Mouse (Mus musculus) testis, adult 2 months (tissue): ENCODE measurements at regions not wholly inside any gene's neighbourhood (a gene's known extent, or its start where the extent isn't known, plus 50 kb on each side); places are given as distances from the start of the nearest gene placed in this dataset.

Experiments used
- H3K27ac ChIP-seq: fragments of 200-500 bp; 2 replicates; pipeline ENCODE4 v1.5.1; 2012; ENCODE audit warnings: low read depth, low read length; ENCODE audit not compliant: control insufficient read depth, insufficient read depth
- H3K27me3 ChIP-seq: fragments of 200-500 bp; 2 replicates; pipeline ENCODE4 v1.6.1; 2012; ENCODE audit warnings: mild to moderate bottlenecking, low read length, moderate library complexity; ENCODE audit not compliant: control insufficient read depth, insufficient read depth
- H3K36me3 ChIP-seq: fragments of 200-500 bp; 2 replicates; pipeline ENCODE4 v1.6.1; 2012; ENCODE audit warnings: mild to moderate bottlenecking, low read length; ENCODE audit not compliant: control insufficient read depth, insufficient read depth
- H3K4me1 ChIP-seq: fragments of 200-500 bp; 2 replicates; pipeline ENCODE4 v1.6.1; 2012; ENCODE audit warnings: low read length; ENCODE audit not compliant: control insufficient read depth, insufficient read depth
- H3K4me3 ChIP-seq: fragments of 200-500 bp; 2 replicates; pipeline ENCODE4 v1.5.1; 2012; ENCODE audit warnings: low read depth, mild to moderate bottlenecking, low read length, moderate library complexity, mixed read lengths; ENCODE audit not compliant: control insufficient read depth
- CTCF ChIP-seq: fragments of 200-500 bp; IDR thresholded peaks from 2 replicates; pipeline ENCODE4 v1.5.1; 2012; ENCODE audit warnings: low read depth, mild to moderate bottlenecking, inconsistent platforms, low read length, moderate library complexity; ENCODE audit not compliant: control insufficient read depth, insufficient read depth, insufficient replicate concordance
- POLR2A ChIP-seq: fragments of 200-500 bp; IDR thresholded peaks from 2 replicates; pipeline ENCODE4 v1.6.1; 2012; ENCODE audit warnings: low read depth, mild to moderate bottlenecking, inconsistent platforms, low read length, moderate library complexity; ENCODE audit not compliant: control insufficient read depth

DNA sequence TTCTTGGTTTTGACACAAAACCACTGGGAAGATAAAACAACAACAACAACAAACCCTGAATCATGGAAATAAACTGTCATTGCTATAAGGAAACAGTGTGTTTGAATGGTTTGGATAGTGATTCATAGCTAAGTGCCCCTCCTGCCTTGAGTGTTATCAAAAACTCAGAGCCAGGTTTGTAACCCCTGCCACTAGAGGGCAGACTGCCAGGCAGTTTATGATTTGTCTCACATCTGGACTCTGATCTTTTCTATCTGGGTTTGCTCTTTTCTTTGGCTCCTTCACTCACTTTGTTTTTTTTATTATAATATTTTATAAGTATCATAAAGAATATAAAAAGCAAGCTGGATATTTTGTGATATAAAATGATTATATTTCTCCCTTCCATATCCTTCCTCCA is 400.1 kb upstream of the Fam92a start:
- no peak for TF ChIP-seq POLR2A
- TF ChIP-seq CTCF = no peak
- no peak overlapping the region for H3K27ac ChIP-seq
- H3K27me3 ChIP-seq = no peaks in the 10 kb centered on the region
- no peaks in the 10 kb centered on the region for H3K36me3 ChIP-seq
- H3K4me1 ChIP-seq = no peaks in the 10 kb centered on the region
- no peak overlapping the region for H3K4me3 ChIP-seq

DNA sequence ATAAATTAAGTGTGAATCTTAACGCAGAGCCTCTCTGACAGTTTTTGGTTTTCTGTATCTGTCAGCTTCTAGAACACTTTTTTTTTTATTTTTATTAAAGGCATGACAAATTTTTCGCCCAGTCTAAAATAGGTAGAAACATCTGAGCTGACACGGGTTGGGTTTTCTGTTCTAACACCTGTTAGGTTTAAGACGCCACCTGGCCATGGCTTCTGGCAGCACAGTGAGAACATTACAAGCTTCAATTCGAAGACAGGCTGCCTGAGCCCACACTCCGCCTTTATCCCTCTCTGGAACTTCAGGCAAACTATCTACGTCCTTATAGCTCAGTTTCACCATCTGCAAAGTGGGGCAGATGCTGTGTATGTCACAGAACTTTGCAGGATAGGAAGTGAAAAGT is 398.9 kb upstream of the Fam92a start:
- Histone ChIP-seq H3K4me1 (no peaks in the 10 kb centered on the region), H3K27me3 (no peaks in the 10 kb centered on the region), H3K27ac (no peak overlapping the region), H3K36me3 (no peaks in the 10 kb centered on the region), H3K4me3 (no peak overlapping the region)
- no peak for TF ChIP-seq CTCF
- no peak for TF ChIP-seq POLR2A

DNA sequence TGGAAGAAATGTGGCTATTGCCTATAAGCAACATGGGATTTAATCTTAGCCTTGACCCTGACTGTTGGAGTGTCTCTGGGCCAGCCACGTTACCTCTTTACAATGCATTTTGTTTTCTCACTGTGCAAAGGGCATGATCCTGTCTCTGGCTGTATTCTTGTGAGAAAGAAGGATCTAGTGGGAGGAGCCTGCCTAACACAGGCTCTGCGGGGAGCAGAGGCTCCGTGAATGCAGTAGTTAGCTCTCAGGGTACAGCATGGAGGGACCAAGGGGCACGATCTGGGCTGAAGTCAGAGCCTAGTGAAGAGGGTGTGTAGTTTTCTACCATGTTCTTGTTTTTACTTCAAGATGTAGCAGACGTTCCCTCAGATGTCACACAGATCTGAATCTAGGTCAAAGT is 395.8 kb upstream of the Fam92a start:
- Histone ChIP-seq H3K4me3 (no peak overlapping the region), H3K27ac (no peak overlapping the region), H3K4me1 (no peaks in the 10 kb centered on the region), H3K36me3 (no peaks in the 10 kb centered on the region), H3K27me3 (no peaks in the 10 kb centered on the region)
- no peak for TF ChIP-seq CTCF
- TF ChIP-seq POLR2A = no peak

DNA sequence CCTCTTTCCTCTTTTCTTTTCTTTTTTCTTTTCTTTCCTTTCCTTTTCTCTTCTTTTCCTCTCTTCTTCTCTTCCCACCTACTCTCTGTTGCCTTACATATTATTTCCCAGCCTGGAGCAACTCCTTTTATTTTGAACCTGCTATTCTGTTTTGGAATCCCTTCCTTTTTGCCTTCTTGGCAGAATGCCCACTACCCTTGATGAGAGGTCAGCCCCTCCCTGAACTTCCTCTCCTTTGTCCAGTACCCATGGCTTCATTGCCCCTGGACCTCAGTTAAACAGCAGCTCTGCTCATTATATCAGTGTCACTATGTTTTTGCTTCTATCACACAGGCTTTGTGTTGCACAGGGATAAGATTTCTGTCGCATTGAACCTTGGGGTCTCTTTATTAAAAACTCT is 391.2 kb upstream of the Fam92a start:
- Histone ChIP-seq H3K4me1 (no peaks in the 10 kb centered on the region), H3K4me3 (no peak overlapping the region), H3K27me3 (no peaks in the 10 kb centered on the region), H3K36me3 (no peaks in the 10 kb centered on the region), H3K27ac (no peak overlapping the region)
- TF ChIP-seq POLR2A (no peak), CTCF (no peak)

DNA sequence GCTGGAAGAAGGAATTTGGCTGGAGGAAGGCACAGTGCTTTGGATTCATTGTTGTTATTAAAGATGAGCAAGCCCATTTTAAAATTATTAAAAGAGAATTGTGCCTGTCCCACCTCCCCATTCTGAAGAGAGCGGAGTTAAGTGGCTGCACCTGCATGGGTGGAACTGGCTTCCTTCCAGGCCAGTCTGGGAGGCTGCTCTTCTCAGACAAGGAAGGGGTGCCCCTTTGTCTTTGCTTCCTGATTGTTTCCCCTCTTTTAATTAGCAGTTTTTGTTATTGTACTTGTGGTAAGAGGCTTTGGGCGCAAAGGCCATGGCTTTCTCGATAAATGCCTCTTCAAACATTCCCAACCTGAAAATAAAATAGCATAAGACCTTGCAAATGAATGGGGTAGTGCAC is 388.7 kb upstream of the Fam92a start:
- TF ChIP-seq CTCF (no peak), POLR2A (no peak)
- Histone ChIP-seq H3K27me3 (no peaks in the 10 kb centered on the region), H3K4me1 (no peaks in the 10 kb centered on the region), H3K4me3 (no peak overlapping the region), H3K36me3 (no peaks in the 10 kb centered on the region), H3K27ac (no peak overlapping the region)

DNA sequence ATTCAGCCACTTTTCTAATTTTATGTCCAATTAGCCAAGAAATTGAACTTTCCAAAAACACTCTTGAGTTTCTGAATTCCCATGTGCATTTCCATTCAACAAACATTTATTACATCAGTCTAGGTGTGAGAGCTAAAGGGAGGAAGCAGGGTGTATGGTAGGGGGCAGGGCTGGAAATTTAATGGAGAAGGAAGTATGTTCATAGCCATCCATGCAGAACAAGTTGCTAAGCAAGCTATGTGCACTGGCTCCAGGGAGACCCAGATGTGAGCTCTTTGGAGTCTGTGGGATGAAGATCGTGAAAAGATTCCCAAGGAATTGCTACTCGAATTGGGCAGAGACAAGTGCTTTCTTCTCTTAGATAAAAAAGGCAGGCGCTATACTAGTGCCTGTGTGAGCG is 388.2 kb upstream of the Fam92a start:
- H3K36me3 ChIP-seq = no peaks in the 10 kb centered on the region
- no peak overlapping the region for H3K27ac ChIP-seq
- H3K4me1 ChIP-seq = no peaks in the 10 kb centered on the region
- TF ChIP-seq CTCF (no peak), POLR2A (no peak)
- no peaks in the 10 kb centered on the region for H3K27me3 ChIP-seq
- no peak overlapping the region for H3K4me3 ChIP-seq

DNA sequence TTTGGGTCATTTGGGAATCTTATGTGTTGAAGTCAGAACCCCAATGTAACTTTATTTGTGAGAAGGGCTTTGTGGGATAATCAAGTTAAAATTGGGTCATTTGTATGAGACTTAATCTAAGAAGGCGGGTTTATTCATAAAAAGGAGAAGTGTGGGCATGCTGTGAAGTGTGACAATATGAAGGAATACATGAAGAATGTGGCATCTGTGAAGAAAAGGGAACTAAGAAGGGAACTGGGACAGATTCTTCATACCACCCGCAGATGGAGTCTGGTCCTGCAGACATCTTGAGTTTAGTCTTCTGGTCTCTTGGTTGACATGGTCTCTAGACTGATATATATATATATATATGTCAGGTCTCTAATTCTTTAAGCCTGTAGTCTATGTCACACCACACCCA is 385.3 kb upstream of the Fam92a start:
- Histone ChIP-seq H3K27ac (no peak overlapping the region), H3K36me3 (no peaks in the 10 kb centered on the region), H3K27me3 (no peaks in the 10 kb centered on the region), H3K4me3 (no peak overlapping the region), H3K4me1 (no peaks in the 10 kb centered on the region)
- TF ChIP-seq CTCF = no peak
- no peak for TF ChIP-seq POLR2A

DNA sequence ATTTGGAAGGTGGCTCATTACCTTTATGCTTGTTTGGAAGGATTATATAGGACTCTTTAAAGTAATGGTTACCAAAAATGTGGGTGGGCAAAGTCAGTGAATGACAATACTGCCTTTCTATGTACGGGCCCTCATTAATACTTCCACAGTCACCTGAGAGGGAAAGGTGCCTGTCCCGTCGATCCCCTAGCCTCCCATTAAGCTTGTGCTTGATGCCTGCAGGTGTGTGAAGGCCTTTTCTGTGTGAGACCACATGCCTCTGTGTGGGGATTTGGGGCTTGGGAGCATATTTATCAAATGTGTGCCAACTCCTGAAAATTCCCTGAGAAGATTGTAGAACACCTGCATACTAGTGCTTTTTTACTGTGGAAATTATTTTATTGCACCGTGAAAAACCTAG is 377.4 kb upstream of the Fam92a start:
- no peaks in the 10 kb centered on the region for H3K36me3 ChIP-seq
- H3K4me3 ChIP-seq = no peak overlapping the region
- no peak overlapping the region for H3K27ac ChIP-seq
- no peaks in the 10 kb centered on the region for H3K4me1 ChIP-seq
- TF ChIP-seq CTCF (no peak), POLR2A (no peak)
- no peaks in the 10 kb centered on the region for H3K27me3 ChIP-seq

DNA sequence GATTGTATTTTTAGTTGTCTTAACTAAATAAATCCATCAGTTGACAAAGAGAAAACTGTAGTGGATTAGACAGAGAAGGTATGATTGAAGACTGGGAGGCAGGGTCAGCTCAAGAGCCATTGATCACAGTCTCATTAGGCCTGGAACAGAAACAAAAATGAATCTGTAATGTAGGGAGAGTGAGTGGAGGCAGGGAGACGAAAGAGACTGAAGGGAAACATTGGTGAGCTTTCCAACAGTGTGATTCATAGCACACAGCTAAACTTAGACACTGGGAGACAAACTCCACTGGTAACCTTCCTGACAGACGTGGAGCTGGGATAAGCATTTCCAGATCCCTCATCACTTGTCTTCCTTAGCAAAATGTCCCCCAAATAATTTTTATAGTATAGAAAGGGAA is 372.1 kb upstream of the Fam92a start:
- Histone ChIP-seq H3K4me3 (no peak overlapping the region), H3K4me1 (no peaks in the 10 kb centered on the region), H3K27ac (no peak overlapping the region), H3K36me3 (no peaks in the 10 kb centered on the region), H3K27me3 (no peaks in the 10 kb centered on the region)
- no peak for TF ChIP-seq CTCF
- TF ChIP-seq POLR2A = no peak
